Mouse (Mus musculus): ENCODE measurements at regions not wholly inside any gene's neighbourhood (a gene's known extent, or its start where the extent isn't known, plus 50 kb on each side); places are given as distances from the start of the nearest gene placed in this dataset.

- Histone ChIP-seq H3K27ac (ENCODE audit: control insufficient read depth, insufficient read depth, low read depth, low read length, poor library complexity) (no peak overlapping the region; the same call in 1 of the 2 replicates), H3K4me1 (ENCODE audit: control insufficient read depth, insufficient read depth, low read length) (no peaks in the 10 kb centered on the region), H3K4me3 (replicated peaks; ENCODE audit: control insufficient read depth, low read depth, low read length) (no peak overlapping the region)
- WGBS: 64% methylated on average over 9 of the region's 9 CpGs
- TF ChIP-seq POLR2A (IDR thresholded peaks at IDR 0.05; ENCODE audit: borderline replicate concordance, control insufficient read depth, low read depth, low read length): no peak
- no peak for TF ChIP-seq CTCF (IDR thresholded peaks at IDR 0.05; ENCODE audit: control insufficient read depth, insufficient read depth, low read length)
Measured at GRCm38 (mm10) chr8:25388811-25389210, 564.6 kb upstream of the Adam5 start.

GRCm38 (mm10) chr8:25385186-25385585, 561.0 kb upstream of the Adam5 start:
- TF ChIP-seq CTCF (IDR thresholded peaks at IDR 0.05; ENCODE audit: control insufficient read depth, insufficient read depth, low read length): no peak
- H3K4me3 ChIP-seq (replicated peaks; ENCODE audit: control insufficient read depth, low read depth, low read length): no peak overlapping the region
- WGBS: 80% methylated on average over 5 of the region's 5 CpGs
- no peaks in the 10 kb centered on the region for H3K4me1 ChIP-seq (ENCODE audit: control insufficient read depth, insufficient read depth, low read length)
- H3K27ac ChIP-seq (ENCODE audit: control insufficient read depth, insufficient read depth, low read depth, low read length, poor library complexity): no peak overlapping the region

GRCm38 (mm10) chr8:25384591-25384990, 560.4 kb upstream of the Adam5 start:
- 67% methylated on average over 2 of the region's 2 CpGs for WGBS
- H3K27ac ChIP-seq (ENCODE audit: control insufficient read depth, insufficient read depth, low read depth, low read length, poor library complexity): no peak overlapping the region
- no peak for TF ChIP-seq CTCF (IDR thresholded peaks at IDR 0.05; ENCODE audit: control insufficient read depth, insufficient read depth, low read length)
- TF ChIP-seq POLR2A (IDR thresholded peaks at IDR 0.05; ENCODE audit: borderline replicate concordance, control insufficient read depth, low read depth, low read length): no peak
- H3K4me1 ChIP-seq (ENCODE audit: control insufficient read depth, insufficient read depth, low read length): no peaks in the 10 kb centered on the region
- no peak overlapping the region for H3K4me3 ChIP-seq (replicated peaks; ENCODE audit: control insufficient read depth, low read depth, low read length)

- Histone ChIP-seq H3K4me3 (replicated peaks; ENCODE audit: control insufficient read depth, low read depth, low read length) (no peak overlapping the region), H3K4me1 (ENCODE audit: control insufficient read depth, insufficient read depth, low read length) (no peaks in the 10 kb centered on the region), H3K27ac (ENCODE audit: control insufficient read depth, insufficient read depth, low read depth, low read length, poor library complexity) (no peak overlapping the region)
- TF ChIP-seq POLR2A (IDR thresholded peaks at IDR 0.05; ENCODE audit: borderline replicate concordance, control insufficient read depth, low read depth, low read length): no peak
- no peak for TF ChIP-seq CTCF (IDR thresholded peaks at IDR 0.05; ENCODE audit: control insufficient read depth, insufficient read depth, low read length)
- WGBS: 78% methylated on average over 8 of the region's 8 CpGs
Measured at GRCm38 (mm10) chr8:25373276-25373675, 549.1 kb upstream of the Adam5 start.

- Histone ChIP-seq H3K4me3 (replicated peaks; ENCODE audit: control insufficient read depth, low read depth, low read length) (no peak overlapping the region), H3K27ac (ENCODE audit: control insufficient read depth, insufficient read depth, low read depth, low read length, poor library complexity) (no peak overlapping the region), H3K4me1 (ENCODE audit: control insufficient read depth, insufficient read depth, low read length) (no peaks in the 10 kb centered on the region; the same call in 1 of the 2 replicates)
- TF ChIP-seq POLR2A (IDR thresholded peaks at IDR 0.05; ENCODE audit: borderline replicate concordance, control insufficient read depth, low read depth, low read length) (no peak), CTCF (IDR thresholded peaks at IDR 0.05; ENCODE audit: control insufficient read depth, insufficient read depth, low read length) (no peak)
- 59% methylated on average over 11 of the region's 11 CpGs for WGBS
Measured at GRCm38 (mm10) chr8:25370947-25371346, 546.8 kb upstream of the Adam5 start.

GRCm38 (mm10) chr8:25369331-25369730, 545.2 kb upstream of the Adam5 start:
- Histone ChIP-seq H3K4me3 (replicated peaks; ENCODE audit: control insufficient read depth, low read depth, low read length) (no peak overlapping the region), H3K4me1 (ENCODE audit: control insufficient read depth, insufficient read depth, low read length) (no peaks in the 10 kb centered on the region; the same call in 1 of the 2 replicates), H3K27ac (ENCODE audit: control insufficient read depth, insufficient read depth, low read depth, low read length, poor library complexity) (no peak overlapping the region)
- TF ChIP-seq CTCF (IDR thresholded peaks at IDR 0.05; ENCODE audit: control insufficient read depth, insufficient read depth, low read length) (no peak), POLR2A (IDR thresholded peaks at IDR 0.05; ENCODE audit: borderline replicate concordance, control insufficient read depth, low read depth, low read length) (no peak)
- WGBS: 87% methylated on average over 2 of the region's 2 CpGs

GRCm38 (mm10) chr8:25368561-25369091, 544.5 kb upstream of the Adam5 start:
- no peak overlapping the region for H3K27ac ChIP-seq (ENCODE audit: control insufficient read depth, insufficient read depth, low read depth, low read length, poor library complexity)
- 25% methylated on average over 11 of the region's 11 CpGs for WGBS
- no peaks in the 10 kb centered on the region; the same call in 1 of the 2 replicates for H3K4me1 ChIP-seq (ENCODE audit: control insufficient read depth, insufficient read depth, low read length)
- H3K4me3 ChIP-seq (replicated peaks; ENCODE audit: control insufficient read depth, low read depth, low read length): peak overlapping the region; percentile 23
- TF ChIP-seq CTCF (IDR thresholded peaks at IDR 0.05; ENCODE audit: control insufficient read depth, insufficient read depth, low read length) (no peak), POLR2A (IDR thresholded peaks at IDR 0.05; ENCODE audit: borderline replicate concordance, control insufficient read depth, low read depth, low read length) (no peak)

- H3K27ac ChIP-seq (ENCODE audit: control insufficient read depth, insufficient read depth, low read depth, low read length, poor library complexity): no peak overlapping the region
- WGBS: 65% methylated on average over 15 of the region's 15 CpGs
- H3K4me3 ChIP-seq (replicated peaks; ENCODE audit: control insufficient read depth, low read depth, low read length): no peak overlapping the region
- no peak for TF ChIP-seq CTCF (IDR thresholded peaks at IDR 0.05; ENCODE audit: control insufficient read depth, insufficient read depth, low read length)
- TF ChIP-seq POLR2A (IDR thresholded peaks at IDR 0.05; ENCODE audit: borderline replicate concordance, control insufficient read depth, low read depth, low read length): no peak
- no peaks in the 10 kb centered on the region; the same call in 1 of the 2 replicates for H3K4me1 ChIP-seq (ENCODE audit: control insufficient read depth, insufficient read depth, low read length)
Measured at GRCm38 (mm10) chr8:25367806-25368549, 543.8 kb upstream of the Adam5 start.
